Comparison of ENCODE assay signal across 29 mouse cellular contexts in the genomic region with DNA sequence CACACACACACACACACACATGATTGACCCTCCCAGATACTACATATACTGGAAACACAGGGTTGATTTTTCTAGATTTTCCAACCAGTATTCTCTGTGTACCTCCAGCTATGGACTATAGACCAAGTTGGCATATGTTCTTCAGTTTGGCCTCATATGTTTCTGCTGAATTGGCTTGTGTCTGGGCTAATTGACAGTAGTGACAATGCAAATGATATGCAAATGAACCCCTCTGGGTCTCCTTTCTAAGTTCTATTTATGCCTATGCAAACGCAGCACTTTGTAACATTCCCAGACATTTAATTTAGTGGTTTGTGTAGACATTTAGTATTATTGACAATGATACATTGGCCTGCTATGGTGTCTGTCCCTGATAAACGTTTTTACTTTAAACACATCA.
DNase-seq lines count a peak whose midpoint lies in the region; ATAC-seq lines count a peak whose summit lies in the region.
"Had no signal": no experiment of that assay in that cellular context is flagged by ENCODE, and none has a peak within 500 bp of the region (broad histone marks: within the 10 kb centered on the region; RNA-seq: fewer than 3 reads in every experiment).

No protein-coding gene starts in this region.

- no peaks in the 10 kb centered on the region for H3K4me1 ChIP-seq in forebrain, embryonic 14.5 days (ENCODE audit: control insufficient read depth, insufficient read depth, low read length)
- no peaks in the 10 kb centered on the region; the same call in 1 of the 2 replicates for H3K4me1 ChIP-seq in forebrain, embryonic 12.5 days
- H3K4me1 ChIP-seq in midbrain, embryonic 13.5 days (replicated peaks): no peaks in the 10 kb centered on the region
- H3K4me1 ChIP-seq in midbrain, embryonic 15.5 days: no peaks in the 10 kb centered on the region
- H3K4me1 ChIP-seq in forebrain, embryonic 15.5 days: peaks cover 6% of the 10 kb centered on the region; the same call in 1 of the 2 replicates
- no peaks in the 10 kb centered on the region for H3K4me1 ChIP-seq in neural tube, embryonic 14.5 days (ENCODE audit: control insufficient read depth, insufficient read depth, low read length)
- H3K4me1 ChIP-seq: heart, embryonic 12.5 days had no signal

- H3K9ac ChIP-seq in forebrain, embryonic 14.5 days (ENCODE audit: low read length): no peak overlapping the region
- no peak overlapping the region for H3K9ac ChIP-seq in forebrain, embryonic 12.5 days
- no peak overlapping the region for H3K9ac ChIP-seq in midbrain, embryonic 13.5 days (replicated peaks)
- H3K9ac ChIP-seq in midbrain, embryonic 15.5 days: no peak overlapping the region
- H3K9ac ChIP-seq in forebrain, embryonic 15.5 days (replicated peaks): no peak overlapping the region
- H3K9ac ChIP-seq in neural tube, embryonic 14.5 days (replicated peaks; ENCODE audit: low read depth, low read length): no peak overlapping the region
- H3K9ac ChIP-seq: heart, embryonic 12.5 days; liver, embryonic 14.5 days had no signal

- H3K27me3 ChIP-seq in forebrain, embryonic 14.5 days (replicated peaks; ENCODE audit: control insufficient read depth, insufficient read depth, low read length): no peaks in the 10 kb centered on the region
- no peaks in the 10 kb centered on the region for H3K27me3 ChIP-seq in forebrain, embryonic 12.5 days
- H3K27me3 ChIP-seq in midbrain, embryonic 13.5 days: no peaks in the 10 kb centered on the region
- H3K27me3 ChIP-seq in midbrain, embryonic 15.5 days (replicated peaks): no peaks in the 10 kb centered on the region
- no peaks in the 10 kb centered on the region for H3K27me3 ChIP-seq in forebrain, embryonic 15.5 days
- H3K27me3 ChIP-seq in neural tube, embryonic 14.5 days (ENCODE audit: control insufficient read depth, insufficient read depth, low read length): no peaks in the 10 kb centered on the region
- H3K27me3 ChIP-seq: heart, embryonic 12.5 days; Patski had no signal

- no peaks in the 10 kb centered on the region for H3K36me3 ChIP-seq in forebrain, embryonic 14.5 days (ENCODE audit: control insufficient read depth, insufficient read depth, low read length)
- no peaks in the 10 kb centered on the region for H3K36me3 ChIP-seq in forebrain, embryonic 12.5 days (replicated peaks)
- no peaks in the 10 kb centered on the region for H3K36me3 ChIP-seq in midbrain, embryonic 13.5 days
- no peaks in the 10 kb centered on the region for H3K36me3 ChIP-seq in midbrain, embryonic 15.5 days (replicated peaks)
- H3K36me3 ChIP-seq in forebrain, embryonic 15.5 days: no peaks in the 10 kb centered on the region
- no peaks in the 10 kb centered on the region for H3K36me3 ChIP-seq in neural tube, embryonic 14.5 days (ENCODE audit: control insufficient read depth, insufficient read depth, low read length)
- H3K36me3 ChIP-seq: heart, embryonic 12.5 days had no signal

- 17% methylated on average over 2 of the region's 2 CpGs for WGBS in forebrain, embryonic 14.5 days
- WGBS in forebrain, embryonic 12.5 days: 57% methylated on average over 2 of the region's 2 CpGs
- WGBS in midbrain, embryonic 13.5 days: 66% methylated on average over 2 of the region's 2 CpGs
- WGBS in midbrain, embryonic 15.5 days: 66% methylated on average over 2 of the region's 2 CpGs
- WGBS in forebrain, embryonic 15.5 days: 21% methylated on average over 2 of the region's 2 CpGs
- 40% methylated on average over 2 of the region's 2 CpGs for WGBS in neural tube, embryonic 14.5 days

- peak; percentile 63 for DNase-seq in forebrain, embryonic 14.5 days (ENCODE audit: low spot score)
- DNase-seq in gastrocnemius, postnatal 25 days: no peak
- DNase-seq: adrenal gland, postnatal 10 days; cerebellum, adult 11 months; cerebellum, adult 9-10 months; cerebellum, postnatal 36 days; gastrocnemius, adult 2 months; heart, adult 2 months; heart, postnatal 4 days; kidney, adult 11 months; kidney, postnatal 14 days; layer of hippocampus, adult 9-11 months; liver; lung, adult 2 months; lung, postnatal 10 days; right cerebral cortex, adult 18-20 months; spleen, adult 18-20 months; thymus, adult 2 months; thymus, postnatal 36 days had no signal

- no peak overlapping the region for H3K4me2 ChIP-seq in forebrain, embryonic 14.5 days (ENCODE audit: low read length)
- H3K4me2 ChIP-seq in forebrain, embryonic 12.5 days: no peak overlapping the region
- H3K4me2 ChIP-seq in midbrain, embryonic 13.5 days (replicated peaks): no peak overlapping the region
- H3K4me2 ChIP-seq in midbrain, embryonic 15.5 days: no peak overlapping the region
- H3K4me2 ChIP-seq in forebrain, embryonic 15.5 days (replicated peaks): no peak overlapping the region
- H3K4me2 ChIP-seq in neural tube, embryonic 14.5 days (ENCODE audit: low read depth, low read length): no peak overlapping the region
- H3K4me2 ChIP-seq: heart, embryonic 12.5 days had no signal

- no peaks in the 10 kb centered on the region for H3K9me3 ChIP-seq in forebrain, embryonic 14.5 days (replicated peaks; ENCODE audit: control insufficient read depth, low read length)
- H3K9me3 ChIP-seq in forebrain, embryonic 12.5 days: no peaks in the 10 kb centered on the region
- H3K9me3 ChIP-seq in midbrain, embryonic 13.5 days: no peaks in the 10 kb centered on the region
- H3K9me3 ChIP-seq in midbrain, embryonic 15.5 days: no peaks in the 10 kb centered on the region
- no peaks in the 10 kb centered on the region for H3K9me3 ChIP-seq in forebrain, embryonic 15.5 days
- H3K9me3 ChIP-seq in neural tube, embryonic 14.5 days (ENCODE audit: control insufficient read depth, low read length): no peaks in the 10 kb centered on the region
- H3K9me3 ChIP-seq: heart, embryonic 12.5 days had no signal

- no peak overlapping the region for H3K4me3 ChIP-seq in forebrain, embryonic 14.5 days (ENCODE audit: low read depth, low read length)
- H3K4me3 ChIP-seq in forebrain, embryonic 12.5 days (replicated peaks): no peak overlapping the region
- no peak overlapping the region for H3K4me3 ChIP-seq in midbrain, embryonic 13.5 days (replicated peaks)
- no peak overlapping the region for H3K4me3 ChIP-seq in midbrain, embryonic 15.5 days
- H3K4me3 ChIP-seq in forebrain, embryonic 15.5 days: no peak overlapping the region
- no peak overlapping the region for H3K4me3 ChIP-seq in neural tube, embryonic 14.5 days (ENCODE audit: low read depth, low read length)
- H3K4me3 ChIP-seq: gastrocnemius, adult 2 months; heart, adult 2 months; heart, embryonic 12.5 days had no signal

- peak; percentile 86 for ATAC-seq in forebrain, embryonic 14.5 days
- no peak for ATAC-seq in forebrain, embryonic 12.5 days (ENCODE audit: low FRiP score)
- peak; percentile 58; the same call in 1 of the 2 replicates for ATAC-seq in midbrain, embryonic 13.5 days
- no peak for ATAC-seq in midbrain, embryonic 15.5 days (replicated peaks)
- ATAC-seq in forebrain, embryonic 15.5 days (replicated peaks): peak; percentile 88
- peak; percentile 34; the same call in 1 of the 2 replicates for ATAC-seq in neural tube, embryonic 14.5 days (ENCODE audit: low read depth)
- ATAC-seq: inflammation-experienced regulatory T-cells, adult 6 months; Patski had no signal

- H3K27ac ChIP-seq in forebrain, embryonic 14.5 days (ENCODE audit: low read depth, low read length): no peak overlapping the region
- H3K27ac ChIP-seq in forebrain, embryonic 12.5 days: no peak overlapping the region
- no peak overlapping the region for H3K27ac ChIP-seq in midbrain, embryonic 13.5 days
- H3K27ac ChIP-seq in midbrain, embryonic 15.5 days: no peak overlapping the region
- H3K27ac ChIP-seq in forebrain, embryonic 15.5 days (replicated peaks): no peak overlapping the region
- H3K27ac ChIP-seq in neural tube, embryonic 14.5 days (ENCODE audit: low read depth, low read length): no peak overlapping the region
- H3K27ac ChIP-seq: gastrocnemius, adult 2 months; heart, adult 2 months; liver, embryonic 14.5 days; macrophage had no signal

Comparison
In these comparisons a context has a peak if more than half of its experiments do, and no peak if none do; other contexts are left out.
1. ATAC-seq: peak in forebrain, embryonic 14.5 days (single experiment), midbrain, embryonic 13.5 days (single experiment), forebrain, embryonic 15.5 days (single experiment) and neural tube, embryonic 14.5 days (single experiment); none in forebrain, embryonic 12.5 days (single experiment) and midbrain, embryonic 15.5 days (single experiment).